Mouse (Mus musculus) liver, adult 2 months (tissue): ENCODE data around the gene Gabbr2.

Experiments
- CTCF ChIP-seq: fragments of 200-500 bp; IDR thresholded peaks from 2 replicates; pipeline ENCODE4 v1.5.1; 2011; ENCODE audit warnings: low read depth, low read length, control low read depth
- POLR2A ChIP-seq: fragments of 200-500 bp; IDR thresholded peaks from 2 replicates; pipeline ENCODE4 v1.6.1; 2011; ENCODE audit warnings: low read length, control low read depth; ENCODE audit not compliant: insufficient read depth; ENCODE audit errors: extremely low read depth

GRCm38 (mm10) chr4:46934291-46934690 is 57.4 kb downstream of the Gabbr2 start:
- TF ChIP-seq CTCF (no peak), POLR2A (no peak)
